Mouse (Mus musculus): Measurements from ENCODE around the gene Iqcf3.

Gene Iqcf3

GRCm38 (mm10) chr9:106531833-106532232 is 29.6 kb downstream of the Iqcf3 start:
- ChIA-PET POLR2A (interaction anchor here in 3 of 4 experiments (0.6 to 1.5 kb wide), 7 partner anchors 8 to 124 kb away, joined by 3 to 18 read pairs (median 3); partner anchors contain the start of gene Grm2 (in 1 of the 3)), CTCF (interaction anchor here (0.5 to 3.7 kb wide), 37 partner anchors 8 to 586 kb away, joined by 3 to 57 read pairs (median 4); partner anchors contain the start of genes Parp3 (in 2 of the 4), Iqcf3 (in 1 of the 4), Iqcf5 (in 1 of the 4) and Manf (in 1 of the 4))

DNA sequence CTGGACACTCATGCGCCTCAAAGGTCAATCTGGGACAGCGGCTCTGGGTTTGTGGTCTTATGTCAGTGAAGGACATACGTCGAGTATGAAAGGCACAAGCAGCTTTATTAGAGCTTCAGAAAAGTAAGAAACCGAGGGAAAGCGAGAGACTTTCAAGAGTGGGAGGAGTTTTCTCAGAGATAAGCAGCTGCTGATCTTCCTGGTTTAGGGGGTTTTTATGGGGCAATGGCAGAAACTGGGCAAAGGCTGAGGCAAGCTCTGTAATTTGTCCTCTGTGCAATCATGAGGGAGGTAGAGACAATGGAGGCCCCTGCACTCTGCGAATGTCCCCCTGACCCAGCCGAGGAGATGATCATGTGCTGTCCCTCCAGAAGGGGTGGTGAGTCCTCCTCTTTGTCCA is 41.5 kb downstream of the Iqcf3 start:
- POLR2A ChIA-PET = interaction anchor here in 1 of 4 experiments (1.6 kb wide), 1 partner anchor 12 kb away, joined by 3 read pairs; no protein-coding TSS in a partner anchor
- CTCF ChIA-PET = no interaction called here

- ChIA-PET POLR2A (interaction anchor here in 1 of 4 experiments (1.0 to 1.6 kb wide), 2 partner anchors 9 to 13 kb away, joined by 3 read pairs; no protein-coding TSS in a partner anchor), CTCF (no interaction called here)
Measured at GRCm38 (mm10) chr9:106519433-106519832, 42.0 kb downstream of the Iqcf3 start.

DNA sequence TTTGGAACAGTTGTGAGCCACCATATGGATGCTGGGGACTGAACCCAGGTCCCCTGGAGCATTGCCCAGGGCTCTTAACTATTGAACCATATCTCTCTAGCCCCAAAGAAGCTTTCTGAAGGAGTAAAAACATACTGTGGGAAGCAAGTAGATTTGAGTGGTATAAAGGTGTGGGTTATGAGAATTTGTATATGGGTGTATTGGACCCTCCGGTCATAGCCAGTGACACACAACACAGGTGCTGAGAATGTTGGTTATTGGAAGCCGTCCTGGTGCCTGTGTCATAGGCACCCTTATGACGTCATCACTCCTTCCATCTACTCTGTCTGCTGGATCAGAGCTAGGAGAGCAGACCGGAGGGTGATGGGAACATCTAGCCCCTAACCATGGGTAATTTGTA is 47.2 kb downstream of the Iqcf3 start, which contains the start of gene Iqcf5:
Gene Iqcf5 (plus strand): TSS at position 301 of the 400 bp plus-strand sequence.
- ChIA-PET POLR2A (no interaction called here), CTCF (interaction anchor here in 2 of 4 experiments (0.7 to 1.2 kb wide), 3 partner anchors 18 to 1142 kb away, joined by 3 read pairs; no protein-coding TSS in a partner anchor)

DNA sequence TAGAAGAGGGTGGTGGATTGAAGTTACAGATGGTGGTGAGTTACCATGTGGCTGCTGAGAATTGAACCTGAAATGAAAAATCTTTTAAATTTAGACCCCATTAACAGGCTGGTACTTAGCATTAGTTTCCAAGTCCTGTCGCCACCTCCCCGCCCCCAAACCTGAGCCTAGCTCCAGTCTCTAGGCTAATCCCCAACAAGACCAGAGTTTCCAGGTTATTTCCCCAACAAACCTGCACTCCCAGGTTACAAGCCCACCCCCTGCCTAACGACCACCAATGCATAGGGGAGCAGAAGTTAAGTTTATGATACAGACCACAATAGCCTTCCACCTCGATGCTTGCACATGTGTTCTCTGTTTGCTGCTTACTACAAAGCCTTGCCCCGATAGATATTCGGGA is 47.9 kb downstream of the Iqcf3 start:
- POLR2A ChIA-PET = interaction anchor here in 1 of 4 experiments (1.5 kb wide), 1 partner anchor 53 kb away, joined by 3 read pairs; no protein-coding TSS in a partner anchor
- CTCF ChIA-PET = interaction anchor here in 1 of 4 experiments (0.7 to 1.3 kb wide), 2 partner anchors 18 to 1143 kb away, joined by 3 to 4 read pairs; no protein-coding TSS in a partner anchor

GRCm38 (mm10) chr9:106512729-106513450 is 48.5 kb downstream of the Iqcf3 start:
- CTCF ChIA-PET = interaction anchor here in 3 of 4 experiments (0.5 to 1.3 kb wide), 5 partner anchors 18 to 189 kb away, joined by 3 to 5 read pairs (median 3); no protein-coding TSS in a partner anchor
- POLR2A ChIA-PET = interaction anchor here in 1 of 4 experiments (1.5 kb wide), 1 partner anchor 54 kb away, joined by 3 read pairs; no protein-coding TSS in a partner anchor

- POLR2A ChIA-PET = no interaction called here
- CTCF ChIA-PET = interaction anchor here in 1 of 4 experiments (0.5 kb wide), 1 partner anchor 160 kb away, joined by 3 read pairs; no protein-coding TSS in a partner anchor
Measured at GRCm38 (mm10) chr9:106509356-106509755, 52.1 kb downstream of the Iqcf3 start.

DNA sequence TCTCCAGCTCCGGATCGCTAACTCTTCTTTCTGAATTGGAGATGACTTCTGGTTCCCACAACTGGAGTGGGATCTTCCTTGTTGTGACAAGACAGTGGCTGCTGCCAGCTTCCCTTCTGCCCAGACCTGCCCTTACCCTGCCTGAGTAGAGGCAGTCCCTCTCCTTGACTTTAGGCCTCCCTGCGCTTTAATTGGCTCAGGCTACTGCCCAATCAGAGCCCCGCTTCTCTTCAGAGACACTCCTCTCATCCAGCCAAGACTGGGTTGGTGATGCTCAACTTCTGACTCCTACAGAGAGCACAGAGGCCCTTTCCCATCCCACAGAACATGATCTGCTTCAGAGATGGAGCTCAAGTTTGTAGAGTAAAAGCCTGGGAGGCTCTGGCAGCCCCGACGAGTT is 57.2 kb downstream of the Iqcf3 start:
- CTCF ChIA-PET = interaction anchor here in 1 of 4 experiments (1.0 to 1.1 kb wide), 2 partner anchors 24 to 139 kb away, joined by 3 to 4 read pairs; no protein-coding TSS in a partner anchor
- POLR2A ChIA-PET = interaction anchor here in 3 of 4 experiments (1.1 to 2.7 kb wide), 5 partner anchors 13 to 66 kb away, joined by 3 to 11 read pairs (median 4); partner anchors contain the start of gene Acy1 (in 1 of the 3)

DNA sequence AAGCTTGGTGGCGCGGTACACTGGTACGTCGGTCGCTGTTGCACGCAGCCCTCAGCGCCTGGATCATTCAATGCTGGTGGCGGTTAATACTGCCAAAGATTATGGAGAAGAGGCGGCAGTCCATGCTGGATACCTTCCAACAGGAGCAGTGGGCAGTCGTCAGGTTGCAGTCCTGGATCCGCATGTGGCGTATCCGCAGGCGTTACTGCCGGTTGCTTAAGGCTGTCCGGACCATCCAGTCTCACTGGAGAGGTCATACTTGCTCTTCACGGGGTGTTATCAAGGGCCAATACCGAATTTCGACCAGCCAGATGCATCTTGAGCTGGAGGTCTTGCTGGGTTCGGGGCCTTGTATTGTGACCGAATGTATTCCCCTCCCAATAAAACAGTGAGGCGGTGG is 59.6 kb downstream of the Iqcf3 start:
- CTCF ChIA-PET = interaction anchor here in 2 of 4 experiments (0.6 to 1.0 kb wide), 3 partner anchors 25 to 141 kb away, joined by 3 to 6 read pairs (median 4); partner anchors contain the start of gene Parp3 (in 1 of the 2)
- POLR2A ChIA-PET = interaction anchor here in 3 of 4 experiments (0.6 to 2.7 kb wide), 11 partner anchors 11 to 161 kb away, joined by 3 to 11 read pairs (median 4); partner anchors contain the start of gene Rpl29 (in 1 of the 3)

DNA sequence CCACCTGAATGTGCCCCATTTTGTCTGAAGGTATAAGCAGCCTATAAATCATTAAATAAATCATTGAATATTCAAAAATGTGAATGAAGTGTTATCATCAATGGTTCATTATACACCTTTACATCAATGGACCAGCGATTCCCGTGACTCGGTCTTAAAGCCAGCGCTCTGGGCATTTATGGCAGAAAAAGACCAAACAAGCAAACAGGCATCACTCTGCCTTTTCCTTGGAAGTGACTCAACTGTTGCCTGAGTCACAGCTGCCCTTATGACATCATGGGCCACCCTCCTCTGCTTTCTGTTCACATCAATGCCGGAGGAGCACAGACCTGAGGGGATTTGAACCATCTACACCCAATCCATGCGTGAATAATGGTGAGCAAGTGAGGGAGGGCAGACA is 61.8 kb downstream of the Iqcf3 start, which contains the start of gene Iqcf1:
Gene Iqcf1 (plus strand): TSS at position 301 of the 400 bp plus-strand sequence.
- ChIA-PET CTCF (interaction anchor here in 1 of 4 experiments (1.1 kb wide), 1 partner anchor 22 kb away, joined by 3 read pairs; no protein-coding TSS in a partner anchor), POLR2A (interaction anchor here in 2 of 4 experiments (1.4 to 2.0 kb wide), 3 partner anchors 9 to 16 kb away, joined by 6 to 12 read pairs (median 6); no protein-coding TSS in a partner anchor)

- CTCF ChIA-PET = interaction anchor here in 2 of 4 experiments (1.3 kb wide), 1 partner anchor 11 kb away, joined by 4 read pairs; the partner anchor contains the start of gene Parp3 (in 2 of the 2)
Measured at GRCm38 (mm10) chr9:106487602-106488001, 73.8 kb downstream of the Iqcf3 start.

DNA sequence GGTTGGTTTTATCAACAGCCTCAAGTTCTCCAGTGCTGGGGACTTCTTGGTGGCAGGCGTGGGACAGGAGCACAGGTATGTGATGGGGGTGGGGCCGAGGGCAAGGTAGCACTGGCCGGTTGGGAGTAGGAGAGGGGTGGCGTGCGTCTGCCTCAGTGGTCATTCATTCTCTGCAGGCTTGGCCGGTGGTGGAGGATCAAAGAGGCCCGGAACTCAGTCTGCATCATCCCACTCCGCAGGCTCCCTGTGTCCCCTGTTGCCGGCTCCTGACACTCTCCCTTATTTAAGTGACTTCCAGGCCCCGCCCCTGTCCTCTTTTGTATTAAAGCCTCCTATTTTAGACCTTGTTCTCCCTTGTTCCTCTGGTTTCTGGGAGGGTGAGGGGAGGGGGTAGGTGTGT is 76.4 kb downstream of the Iqcf3 start:
- CTCF ChIA-PET = interaction anchor here in 2 of 4 experiments (0.5 to 1.8 kb wide), 3 partner anchors 8 to 230 kb away, joined by 6 to 10 read pairs (median 6); partner anchors contain the start of gene Parp3 (in 2 of the 2)
- POLR2A ChIA-PET = interaction anchor here in 2 of 4 experiments (0.9 to 2.9 kb wide), 5 partner anchors 8 to 56 kb away, joined by 4 to 22 read pairs (median 4); partner anchors contain the start of genes Parp3 (in 2 of the 2), Rrp9 (in 2 of the 2) and Rpl29 (in 1 of the 2)

More at GRCm38 (mm10) chr9:106487602-106488001, 73.8 kb downstream of the Iqcf3 start:
- POLR2A ChIA-PET = interaction anchor here in 2 of 4 experiments (0.5 to 2.9 kb wide), 3 partner anchors 11 to 34 kb away, joined by 3 to 22 read pairs (median 5); partner anchors contain the start of genes Parp3 (in 2 of the 2) and Rrp9 (in 1 of the 2)

GRCm38 (mm10) chr9:106483606-106484005 is 77.8 kb downstream of the Iqcf3 start:
- ChIA-PET POLR2A (interaction anchor here (0.6 to 2.6 kb wide), 19 partner anchors 16 to 627 kb away, joined by 3 to 14 read pairs (median 3); partner anchors contain the start of genes Rpl29 (in 3 of the 4), Wdr82 (in 2 of the 4), Abhd14a (in 1 of the 4) and Abhd14b (in 1 of the 4)), CTCF (interaction anchor here in 1 of 4 experiments (1.4 kb wide), 1 partner anchor 160 kb away, joined by 4 read pairs; no protein-coding TSS in a partner anchor)

GRCm38 (mm10) chr9:106483136-106483535 is 78.3 kb downstream of the Iqcf3 start:
- POLR2A ChIA-PET = interaction anchor here (0.5 to 2.6 kb wide), 15 partner anchors 16 to 814 kb away, joined by 3 to 14 read pairs (median 3); partner anchors contain the start of genes Rpl29 (in 3 of the 4), Abhd14a (in 1 of the 4), Abhd14b (in 1 of the 4) and Acy1 (in 1 of the 4)
- CTCF ChIA-PET = interaction anchor here in 1 of 4 experiments (1.4 kb wide), 1 partner anchor 160 kb away, joined by 4 read pairs; no protein-coding TSS in a partner anchor

DNA sequence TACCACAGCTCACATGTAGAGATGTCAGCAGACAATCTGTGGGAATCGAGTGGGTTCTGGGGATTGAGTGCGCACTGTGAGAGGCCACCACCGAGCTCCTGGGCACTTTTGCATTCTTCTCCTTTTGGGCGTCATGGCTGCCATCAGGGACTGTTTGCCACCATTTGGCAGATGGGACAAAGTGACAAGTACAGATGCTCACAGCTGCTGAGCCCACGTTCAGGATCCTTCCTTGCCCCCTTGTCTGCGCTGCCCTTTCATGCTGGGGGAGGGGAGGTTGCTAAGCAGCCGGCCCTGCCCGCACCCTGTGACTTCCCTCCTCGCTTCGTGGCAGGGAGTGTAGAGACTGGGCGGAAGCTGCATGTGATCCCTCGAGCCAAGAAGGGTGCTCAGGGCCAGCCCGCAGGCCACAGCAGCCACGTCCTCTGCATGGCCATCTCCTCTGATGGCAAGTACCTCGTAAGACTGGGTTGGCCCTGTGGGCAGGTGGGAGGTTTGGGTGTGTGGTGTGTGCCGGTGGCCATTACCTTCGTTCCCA is 78.8 kb downstream of the Iqcf3 start:
- POLR2A ChIA-PET = interaction anchor here (0.5 to 2.6 kb wide), 17 partner anchors 8 to 814 kb away, joined by 3 to 14 read pairs (median 4); partner anchors contain the start of genes Rpl29 (in 3 of the 4), Abhd14a (in 1 of the 4), Abhd14b (in 1 of the 4) and Acy1 (in 1 of the 4)
- CTCF ChIA-PET = no interaction called here

- CTCF ChIA-PET = no interaction called here
- POLR2A ChIA-PET = interaction anchor here in 3 of 4 experiments (0.6 to 7.0 kb wide), 8 partner anchors 9 to 362 kb away, joined by 3 to 148 read pairs (median 4); partner anchors contain the start of genes Rpl29 (in 2 of the 3) and Acy1 (in 1 of the 3)
Measured at GRCm38 (mm10) chr9:106481676-106482075, 79.8 kb downstream of the Iqcf3 start.

- ChIA-PET CTCF (no interaction called here), POLR2A (interaction anchor here in 2 of 4 experiments (0.6 to 7.0 kb wide), 8 partner anchors 9 to 1104 kb away, joined by 3 to 148 read pairs (median 3); partner anchors contain the start of genes Acy1 (in 1 of the 2), Pcbp4 (in 1 of the 2) and Rpl29 (in 1 of the 2))
Measured at GRCm38 (mm10) chr9:106481075-106481474, 80.4 kb downstream of the Iqcf3 start.

Measured in embryonic stem cell, embryonic (primary cell).